Mouse (Mus musculus) embryonic fibroblast, embryonic 13.5 days (primary cell): ENCODE measurements around the gene Olfr1317.

Experiments
- CTCF ChIP-seq: IDR thresholded peaks from 2 replicates; pipeline ENCODE4 v1.5.1; 2011; ENCODE audit warnings: mild to moderate bottlenecking, control low read depth, low read length, moderate library complexity, borderline replicate concordance; ENCODE audit not compliant: insufficient read depth
- POLR2A ChIP-seq: IDR thresholded peaks from 2 replicates; pipeline ENCODE4 v1.6.1; 2011; ENCODE audit warnings: low read depth, mild to moderate bottlenecking, control low read depth, low read length, moderate library complexity

DNA sequence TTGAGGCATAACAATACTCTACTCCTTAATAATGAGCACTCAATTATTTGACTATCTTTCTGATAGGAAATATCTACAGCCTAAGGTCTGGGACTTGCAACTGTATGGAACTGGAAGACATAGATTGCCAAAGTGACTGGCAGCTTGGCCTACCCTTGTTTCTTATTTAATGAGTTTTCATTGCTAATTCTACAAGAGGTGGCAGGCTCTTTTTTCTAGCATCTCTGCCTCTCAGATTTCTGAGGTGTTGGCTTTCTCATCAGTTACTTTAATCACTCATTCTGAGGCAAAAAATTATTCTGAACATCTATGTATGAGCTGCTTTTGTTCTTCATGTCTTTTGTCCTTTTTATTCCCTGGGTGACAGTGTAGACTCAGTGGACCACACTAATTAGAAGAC is 13.8 kb downstream of the Olfr1317 start, which contains the start of gene Olfr1318:
- TF ChIP-seq CTCF (no peak), POLR2A (no peak)
